Mouse (Mus musculus) layer of hippocampus, postnatal 36 days (tissue): ENCODE measurements at regions not wholly inside any gene's neighbourhood (a gene's known extent, or its start where the extent isn't known, plus 50 kb on each side); places are given as distances from the start of the nearest gene placed in this dataset.
A peak's percentile ranks its signal among the peaks of the same experiment; 100 is the strongest.
"Not testable (repeated sequence)": the region's sequence is repeated elsewhere in the genome, so short reads cannot be mapped to it uniquely, and the experiment has no call there.

ENCODE experiments used
- DNase-seq, 2 experiments: peaks; one replicate each; pipeline ENCODE4 v3.0.0; 2022
- microRNA-seq, 2 experiments: library from miRNA; unstranded; fragments of <30 nt; microRNA quantifications; one replicate each; pipeline ENCODE4 v1.2.0; 2021

DNA sequence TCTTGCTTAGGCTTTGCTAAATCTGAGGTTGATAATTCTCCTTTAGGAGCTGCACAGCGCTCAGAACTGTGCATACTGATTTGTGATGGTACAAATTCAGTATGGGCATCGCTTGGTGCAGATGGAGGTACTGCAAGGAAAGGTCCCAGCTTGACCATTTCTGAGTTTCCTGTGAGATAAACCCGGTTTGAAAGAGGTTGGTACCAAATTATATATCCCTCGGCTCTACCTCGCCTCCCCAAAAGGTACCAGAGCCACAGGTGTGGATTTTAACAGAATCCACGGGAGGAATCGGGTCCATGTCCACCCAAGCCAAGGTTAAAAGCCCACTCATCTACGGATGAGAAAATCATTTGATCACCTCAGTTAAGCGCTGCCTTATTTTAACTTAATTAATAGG lies 172.5 kb upstream of the Zfp808 start:
- DNase-seq: not testable (repeated sequence)

DNA sequence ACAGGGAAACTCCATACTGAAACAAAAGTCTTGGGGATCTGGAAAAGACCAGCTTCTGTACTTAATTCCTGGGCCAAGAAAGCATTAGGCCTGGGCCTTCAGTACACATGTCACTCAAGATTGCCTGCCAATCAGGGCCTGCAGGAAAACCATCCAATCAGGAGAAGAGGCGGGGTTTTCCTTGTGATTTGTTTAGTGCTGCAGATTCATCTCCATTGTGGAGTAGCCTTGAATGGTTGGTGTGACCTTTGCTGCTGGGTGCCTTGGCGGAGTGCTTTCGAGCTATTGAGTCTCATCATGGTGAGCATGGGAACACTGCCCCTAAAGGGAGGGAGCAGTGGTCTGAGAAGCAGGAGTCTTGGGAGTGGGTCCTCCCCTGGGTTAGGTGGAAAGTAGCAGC lies 150.8 kb upstream of the Zfp808 start:
- not testable (repeated sequence) for DNase-seq

DNA sequence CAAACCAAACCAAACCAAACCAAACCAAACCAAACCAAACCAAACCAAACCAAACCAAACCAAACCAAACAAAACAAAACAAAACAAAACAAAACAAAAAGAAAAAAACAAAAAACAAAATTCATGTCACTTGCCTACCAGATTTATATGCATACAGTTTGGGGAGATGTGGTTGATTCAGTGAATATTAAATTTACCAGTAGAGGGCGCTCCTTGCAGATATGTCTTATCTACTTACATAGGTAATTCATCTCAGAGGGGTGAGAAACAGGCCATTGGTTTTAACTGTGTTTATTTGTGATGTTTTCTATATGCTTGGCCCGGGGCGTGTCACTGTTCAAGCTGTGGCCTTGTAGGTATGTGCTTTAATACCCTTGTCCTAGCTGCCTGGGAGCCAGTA lies 133.2 kb upstream of the Zfp808 start:
- not testable (repeated sequence) for DNase-seq

DNA sequence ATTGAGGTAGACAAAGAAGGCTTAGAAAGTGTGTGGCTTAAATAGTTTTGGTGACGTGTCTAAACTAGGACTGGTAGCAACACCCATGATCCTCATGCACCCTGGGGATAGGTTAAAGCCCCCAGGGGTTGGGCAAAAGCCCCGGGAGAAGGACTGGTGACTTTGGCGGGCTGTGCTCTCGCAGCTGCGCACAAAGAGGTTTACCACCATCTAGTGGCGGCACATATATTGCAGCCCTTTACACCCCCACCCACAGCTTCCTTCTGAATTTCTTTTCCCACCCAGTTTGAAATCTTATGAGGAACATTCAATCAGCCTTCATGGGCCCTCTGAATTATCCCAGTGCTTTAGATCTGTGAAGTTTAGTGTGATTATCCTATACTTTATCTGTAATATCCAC lies 130.9 kb upstream of the Zfp808 start:
- DNase-seq: not testable (repeated sequence)

DNA sequence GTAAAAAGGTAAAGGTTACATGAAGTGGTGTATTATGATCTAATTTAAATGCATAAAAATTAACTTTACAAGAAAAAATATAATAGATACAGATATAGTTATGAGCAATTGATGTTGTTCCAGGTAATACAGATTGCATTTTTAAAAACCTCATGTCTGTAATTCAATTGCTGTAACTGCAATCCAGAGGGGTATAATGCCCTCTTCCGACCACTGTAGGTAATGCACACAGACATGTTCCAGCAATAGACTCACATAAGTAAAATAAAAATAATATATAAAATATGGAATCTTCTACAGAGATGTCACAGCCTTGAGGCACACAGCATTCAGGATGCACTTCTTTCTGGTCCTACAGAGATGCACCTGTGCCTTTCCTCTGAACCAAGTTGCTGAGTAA lies 122.4 kb upstream of the Zfp808 start:
- DNase-seq: not testable (repeated sequence)

DNA sequence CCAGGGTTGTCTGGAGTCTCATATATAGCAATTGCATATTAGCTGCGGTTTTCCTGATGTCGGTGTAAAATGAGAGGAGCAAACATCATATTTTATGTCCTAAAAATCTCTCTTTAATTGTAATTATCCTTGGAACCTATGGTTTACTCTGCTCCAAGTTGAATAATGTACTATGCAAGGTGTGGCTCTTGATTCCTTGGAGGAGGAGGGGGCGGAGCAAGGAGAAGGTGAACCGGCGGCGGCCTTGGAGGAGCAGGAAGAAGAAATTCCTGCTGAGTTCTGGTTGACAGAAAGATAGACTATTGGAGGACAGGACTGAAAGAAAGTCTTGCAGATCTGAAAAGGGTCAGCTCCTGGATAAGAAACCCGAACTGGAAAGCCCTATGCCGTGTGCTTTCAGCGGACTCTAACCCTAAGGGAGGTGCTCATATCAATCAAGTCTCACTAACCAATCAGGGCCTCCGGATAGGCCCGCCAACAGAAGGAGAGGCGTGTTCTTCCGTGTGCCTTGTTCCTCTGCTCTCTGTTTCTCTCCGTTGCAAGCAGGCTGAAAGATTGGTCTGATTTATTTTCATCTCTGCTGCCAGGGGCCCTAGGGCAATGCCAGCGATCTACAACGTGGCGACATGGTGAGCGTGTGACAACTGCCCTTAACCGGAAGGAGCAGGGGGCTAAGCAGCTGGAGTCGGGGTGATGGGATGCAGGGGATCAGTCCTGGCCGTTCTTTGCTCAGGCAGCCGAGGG lies 114.1 kb upstream of the Zfp808 start:
- DNase-seq: peak; percentile 11 to 24

DNA sequence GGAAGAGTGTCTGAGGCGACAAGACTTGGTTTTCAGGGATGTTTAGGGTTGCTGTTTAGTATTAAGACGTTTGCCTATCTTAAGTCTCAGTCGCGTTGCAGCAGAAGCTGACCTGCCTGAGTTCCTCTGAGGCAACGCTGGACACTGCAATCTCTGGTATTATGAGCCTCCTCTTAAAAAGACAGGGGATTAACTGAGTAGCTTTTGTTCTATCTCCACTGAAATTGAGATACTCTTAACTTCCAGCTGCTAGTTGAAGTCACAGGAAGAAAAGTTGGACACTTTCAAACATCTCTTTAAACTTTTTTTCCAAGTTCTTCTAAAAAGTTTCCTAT lies 113.6 kb upstream of the Zfp808 start:
- DNase-seq: not testable (repeated sequence)

DNA sequence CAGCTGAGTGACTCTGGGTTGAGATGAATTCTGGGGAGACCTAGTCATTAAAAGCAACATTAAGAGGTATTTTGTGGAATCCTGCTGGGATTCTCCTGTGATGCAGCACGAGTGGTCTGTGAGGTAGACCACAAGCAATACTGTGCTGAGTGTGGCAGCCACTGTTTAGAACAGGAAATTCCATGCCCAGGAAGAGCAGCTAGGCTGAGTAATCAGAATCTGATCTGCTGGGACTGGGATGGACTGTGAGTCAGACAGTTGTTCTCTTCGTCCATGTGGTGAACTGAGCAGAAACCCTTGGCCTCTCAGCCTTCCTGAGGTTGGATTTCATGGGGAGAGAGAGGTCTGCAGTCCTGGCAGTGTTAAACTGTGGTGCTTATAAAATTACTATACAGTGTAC lies 92.0 kb upstream of the Zfp808 start:
- not testable (repeated sequence) for DNase-seq

DNA sequence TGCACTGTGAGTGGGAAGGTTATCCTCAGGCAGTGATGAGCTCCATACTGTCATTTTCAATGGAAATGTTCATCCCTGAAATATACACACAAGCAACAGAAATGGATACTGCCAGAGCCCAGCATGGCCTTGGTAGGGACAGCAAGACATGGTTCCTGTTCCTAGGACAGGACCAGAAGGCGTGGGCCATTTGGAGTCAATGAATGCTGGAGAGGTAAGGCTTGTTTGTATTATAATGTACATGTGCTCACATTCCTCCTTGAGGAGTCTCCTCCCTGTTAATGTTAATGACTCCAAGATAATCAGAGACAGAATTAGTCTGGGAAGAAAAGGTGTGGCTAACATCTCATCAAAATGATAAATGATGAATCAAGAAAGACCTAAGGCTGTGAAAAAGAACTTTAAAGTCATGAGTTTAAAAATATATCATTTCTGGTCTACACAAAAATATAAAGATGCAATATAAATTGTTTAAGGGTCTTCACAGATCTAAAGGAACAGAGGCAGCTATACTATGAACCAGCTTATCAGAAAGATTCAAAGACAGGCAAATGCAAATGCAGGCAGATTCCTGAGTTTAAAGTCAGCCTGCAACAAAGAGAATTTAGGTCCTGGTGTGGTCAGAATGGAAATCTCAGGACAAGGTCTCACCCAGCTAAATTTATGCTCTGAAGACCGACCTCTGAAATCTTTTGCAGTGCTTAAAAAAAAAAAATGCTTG lies 51.6 kb upstream of the Zfp808 start:
- DNase-seq: not testable (repeated sequence)

DNA sequence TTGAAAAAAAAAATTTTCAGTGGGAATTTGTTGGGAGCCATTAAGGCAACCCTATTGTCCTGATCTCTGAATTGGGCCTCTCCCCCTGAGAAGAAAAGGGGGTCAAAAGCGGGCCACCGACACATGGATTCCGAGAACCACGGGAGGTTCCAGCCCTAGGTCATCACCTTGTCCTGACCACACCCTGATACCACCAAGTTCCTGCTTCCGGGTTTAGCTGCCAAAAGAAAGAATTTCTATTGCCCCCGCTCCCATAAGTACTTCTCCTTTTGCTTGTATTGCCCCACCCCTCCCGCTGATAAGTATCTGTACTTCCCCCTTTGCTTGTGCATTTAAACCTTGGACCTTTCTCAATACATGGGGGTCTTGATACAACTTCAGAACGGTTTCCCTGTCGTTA lies 50.8 kb upstream of the Zfp808 start:
- DNase-seq: not testable (repeated sequence)

Small RNA genes lying in the stretch of these regions (microRNA-seq; reads per million reads assigned to microRNA genes)
- 0 reads per million in 2 experiments for gene Gm25649
